Mouse (Mus musculus): ENCODE measurements around the gene Hc.

GRCm38 (mm10) chr2:34969166-34969565 lies 92.1 kb downstream of the Hc start:
- no peak for TF ChIP-seq TBP (conservative IDR thresholded peaks at IDR 0.05; ENCODE audit: low read depth, low read length)
- TF ChIP-seq CTCF (conservative IDR thresholded peaks at IDR 0.05 in 1 of 2, IDR thresholded peaks at IDR 0.05 in 1 of 2; ENCODE audit: low read depth in 2 of 2, low read length in 2 of 2), result no peak
- no peak for TF ChIP-seq POLR2A (IDR thresholded peaks at IDR 0.05; ENCODE audit: low read depth, low read length)
- TF ChIP-seq MAFK (IDR thresholded peaks at IDR 0.05; ENCODE audit: insufficient replicate concordance, low read length), result no peak
- TF ChIP-seq ZNF384 (IDR thresholded peaks at IDR 0.05; ENCODE audit: low read depth, low read length), result no peak
- TF ChIP-seq ELF1 (IDR thresholded peaks at IDR 0.05; ENCODE audit: low read depth, low read length), result no peak
